Mouse (Mus musculus): Measurements from ENCODE around the gene Tmem256. TPM values are rescaled to one million over a fixed set of nuclear protein-coding genes. Genes with fewer than 3 reads are reported as not detected.

Tmem256 gene
- polyA plus RNA-seq, 1 experiment from 2014 or later, result 412 TPM

DNA sequence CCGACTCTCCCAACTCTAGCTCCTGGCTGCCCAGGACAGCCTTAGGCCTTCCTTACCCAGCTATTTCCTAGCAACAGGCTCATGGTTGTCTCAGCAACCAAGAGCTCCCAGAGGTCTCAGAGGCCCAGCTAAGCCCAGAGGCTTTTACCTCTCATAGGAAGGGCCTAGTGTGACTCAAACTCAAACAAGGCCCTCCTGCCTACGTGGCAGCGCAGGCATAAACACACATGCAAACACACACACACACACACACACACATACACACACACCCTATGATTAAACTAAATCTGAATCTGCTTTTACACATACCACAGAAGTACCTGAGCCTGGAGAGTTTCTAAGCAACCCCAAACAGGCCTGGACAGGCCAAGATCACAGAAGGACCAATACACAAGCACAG, 40.1 kb downstream of the Tmem256 start:
- Histone ChIP-seq H3K27me3 (ENCODE audit: insufficient read depth, low read length) (no peaks in the 10 kb centered on the region), H3K4me2 (ENCODE audit: low read depth, low read length) (0 out of 2 replicates have a peak overlapping the region, but pooled peaks have one; percentile 20), H3K4me1 (ENCODE audit: insufficient read depth) (peaks cover 45% of the 10 kb centered on the region), H3K36me3 (replicated peaks; ENCODE audit: insufficient read depth, low read length) (0 out of 2 replicates have a peak, but pooled peaks cover under 1% of the 10 kb centered on the region), H3K9me3 (ENCODE audit: low read length) (no peaks in the 10 kb centered on the region), H3K27ac (ENCODE audit: low read depth) (no peak overlapping the region), H3K9ac (replicated peaks) (no peak overlapping the region), H3K4me3 (ENCODE audit: low read depth, low read length) (no peak overlapping the region)
- no peak for DNase-seq
- WGBS (ENCODE audit: insufficient replicate concordance), result 80% methylated on average over 3 of the region's 3 CpGs
- TF ChIP-seq EP300 (IDR thresholded peaks at IDR 0.05; ENCODE audit: low read depth) (no peak), CTCF (IDR thresholded peaks at IDR 0.05; ENCODE audit: low read depth) (no peak)
- no peak for ATAC-seq

DNA sequence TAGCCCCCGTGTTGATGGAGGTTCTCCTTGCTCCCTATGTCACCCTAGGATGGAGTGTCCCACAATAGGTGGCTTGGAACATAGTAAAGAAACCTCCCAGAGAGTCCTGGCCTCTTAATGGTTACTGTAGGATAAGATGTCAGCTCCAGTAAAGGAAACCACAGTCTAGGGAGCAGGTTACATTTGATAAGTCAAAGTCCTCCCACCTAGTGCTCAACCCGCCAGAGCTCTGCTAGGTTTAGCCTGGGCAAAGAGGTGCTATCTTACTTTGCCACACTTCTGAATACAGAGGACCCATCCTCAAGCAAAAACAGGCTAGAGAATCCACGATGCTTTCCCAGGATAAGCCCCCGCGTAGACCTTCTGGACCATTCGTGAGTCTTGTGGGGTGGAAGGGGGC, 40.6 kb downstream of the Tmem256 start:
- Histone ChIP-seq H3K27ac (ENCODE audit: low read depth) (no peak overlapping the region), H3K9ac (replicated peaks) (no peak overlapping the region), H3K4me2 (ENCODE audit: low read depth, low read length) (peak overlapping the region; percentile 89), H3K4me3 (ENCODE audit: low read depth, low read length) (no peak overlapping the region), H3K9me3 (ENCODE audit: low read length) (no peaks in the 10 kb centered on the region), H3K4me1 (ENCODE audit: insufficient read depth) (peaks cover 46% of the 10 kb centered on the region), H3K36me3 (replicated peaks; ENCODE audit: insufficient read depth, low read length) (0 out of 2 replicates have a peak, but pooled peaks cover 5% of the 10 kb centered on the region), H3K27me3 (ENCODE audit: insufficient read depth, low read length) (no peaks in the 10 kb centered on the region)
- DNase-seq (no peak), ATAC-seq (no peak)
- WGBS (ENCODE audit: insufficient replicate concordance), result 58% methylated on average over 6 of the region's 6 CpGs
- TF ChIP-seq CTCF (IDR thresholded peaks at IDR 0.05; ENCODE audit: low read depth) (no peak), EP300 (IDR thresholded peaks at IDR 0.05; ENCODE audit: low read depth) (no peak)

DNA sequence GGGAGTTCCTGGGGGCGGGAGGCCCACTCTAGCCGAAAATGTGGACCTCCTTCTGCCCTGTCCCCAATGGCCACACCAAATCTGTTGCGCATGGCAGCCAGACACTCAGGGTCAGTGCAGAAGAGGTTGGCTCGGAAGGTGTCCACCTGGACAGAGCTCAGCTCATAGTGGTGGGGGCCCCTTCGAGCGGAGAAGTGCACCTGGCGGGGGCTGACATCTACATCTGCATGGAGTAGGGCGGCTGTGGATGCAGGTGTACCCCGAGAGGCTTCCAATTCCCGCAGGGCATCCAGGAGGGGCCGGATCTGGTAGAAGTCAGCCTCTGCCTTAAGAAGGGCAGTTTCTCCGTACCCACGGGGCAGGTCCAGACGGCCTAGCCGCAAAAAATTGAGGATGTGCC, 41.4 kb downstream of the Tmem256 start:
- no peak for ATAC-seq

DNA sequence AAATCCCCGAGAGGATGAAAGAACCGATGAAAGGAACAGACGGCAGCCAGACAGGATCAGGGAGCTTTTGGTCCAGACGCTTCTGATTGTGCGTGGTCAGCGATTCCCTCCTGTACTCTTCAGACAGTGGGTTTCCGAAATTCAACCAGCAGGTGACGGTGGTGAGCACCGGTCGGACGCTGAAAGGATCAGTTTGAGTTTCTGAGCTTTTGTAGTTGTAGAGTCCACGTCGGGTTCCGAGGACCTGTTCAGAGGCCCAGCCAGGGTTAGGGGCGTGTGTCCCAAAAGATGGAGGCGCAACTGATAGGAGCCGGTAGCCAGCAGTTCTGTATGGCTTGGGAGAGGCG, 42.2 kb downstream of the Tmem256 start:
- peak; percentile 63 for ATAC-seq
- Histone ChIP-seq H3K9ac (replicated peaks) (peak overlapping the region; percentile 69), H3K4me3 (ENCODE audit: low read depth, low read length) (peak overlapping the region; percentile 56), H3K27me3 (ENCODE audit: insufficient read depth, low read length) (no peaks in the 10 kb centered on the region), H3K36me3 (replicated peaks; ENCODE audit: insufficient read depth, low read length) (0 out of 2 replicates have a peak, but pooled peaks cover 5% of the 10 kb centered on the region), H3K27ac (ENCODE audit: low read depth) (peak overlapping the region; percentile 86), H3K4me2 (ENCODE audit: low read depth, low read length) (peak overlapping the region; percentile 89), H3K9me3 (ENCODE audit: low read length) (no peaks in the 10 kb centered on the region), H3K4me1 (ENCODE audit: insufficient read depth) (peaks cover 47% of the 10 kb centered on the region)
- TF ChIP-seq EP300 (IDR thresholded peaks at IDR 0.05; ENCODE audit: low read depth), result no peak
- TF ChIP-seq CTCF (IDR thresholded peaks at IDR 0.05; ENCODE audit: low read depth), result peak; percentile 95
- DNase-seq, result peak; percentile 81
- 1% methylated on average over 18 of the region's 18 CpGs for WGBS (ENCODE audit: insufficient replicate concordance)

More for the DNA sequence above, 41.4 kb downstream of the Tmem256 start:
- no peak for DNase-seq
- Histone ChIP-seq H3K27ac (ENCODE audit: low read depth) (no peak overlapping the region), H3K9me3 (ENCODE audit: low read length) (no peaks in the 10 kb centered on the region), H3K36me3 (replicated peaks; ENCODE audit: insufficient read depth, low read length) (0 out of 2 replicates have a peak, but pooled peaks cover 5% of the 10 kb centered on the region), H3K27me3 (ENCODE audit: insufficient read depth, low read length) (no peaks in the 10 kb centered on the region), H3K4me2 (ENCODE audit: low read depth, low read length) (peak overlapping the region; percentile 89), H3K4me1 (ENCODE audit: insufficient read depth) (peaks cover 47% of the 10 kb centered on the region), H3K9ac (replicated peaks) (peak overlapping the region; percentile 69; the same call in 1 of the 2 replicates), H3K4me3 (ENCODE audit: low read depth, low read length) (no peak overlapping the region)
- no peak for TF ChIP-seq EP300 (IDR thresholded peaks at IDR 0.05; ENCODE audit: low read depth)
- TF ChIP-seq CTCF (IDR thresholded peaks at IDR 0.05; ENCODE audit: low read depth), result no peak
- WGBS (ENCODE audit: insufficient replicate concordance), result 68% methylated on average over 15 of the region's 15 CpGs

DNA sequence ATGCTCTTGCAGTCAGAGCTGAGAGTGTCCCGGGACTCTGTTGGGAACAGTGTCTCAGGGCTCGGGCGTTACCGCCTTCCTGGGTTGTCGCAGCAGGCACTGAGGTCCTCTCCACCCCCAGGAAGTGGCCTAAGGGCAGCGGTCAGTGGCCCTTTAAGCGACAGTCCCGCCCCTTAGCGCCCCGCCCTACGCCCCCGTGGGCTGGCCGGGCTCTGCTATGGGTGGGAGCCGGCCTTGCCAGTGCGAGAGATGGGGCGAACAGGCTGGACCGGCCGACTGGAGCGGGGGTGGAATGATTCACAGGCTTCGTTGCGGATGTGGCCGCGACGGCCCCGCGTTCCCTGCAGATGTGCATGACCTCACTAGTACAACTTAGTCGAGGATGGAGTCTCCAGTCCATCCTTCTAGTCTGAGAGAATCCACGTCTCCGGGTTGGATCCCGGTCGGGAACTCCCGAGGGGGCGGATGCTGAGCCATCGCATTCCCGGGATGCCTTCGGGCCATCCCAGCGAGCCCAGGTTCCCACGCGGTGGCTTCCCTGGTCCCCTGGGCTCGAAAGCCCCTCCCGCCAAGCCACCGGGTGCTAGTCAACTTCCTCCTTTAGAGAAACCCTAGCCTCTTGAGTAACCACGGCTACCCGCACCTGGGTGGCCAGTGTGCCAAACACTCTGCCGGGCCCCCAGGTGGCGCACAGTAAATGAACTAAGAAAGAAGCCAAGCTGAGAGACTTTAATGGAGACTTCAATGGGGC, 42.7 kb downstream of the Tmem256 start, which contains the start of gene Kctd11:
Gene Kctd11, minus strand, starts transcription at position 554 of the 751 bp plus-strand sequence.
- DNase-seq (peak; percentile 86), ATAC-seq (peak; percentile 78)
- Histone ChIP-seq H3K4me3 (ENCODE audit: low read depth, low read length) (peak within 1 kb of the TSS; percentile 56), H3K4me1 (ENCODE audit: insufficient read depth) (peaks cover 46% of the 10 kb centered on the region), H3K27ac (ENCODE audit: low read depth) (peak within 1 kb of the TSS; percentile 86), H3K9ac (replicated peaks) (peak within 1 kb of the TSS; percentile 69), H3K36me3 (replicated peaks; ENCODE audit: insufficient read depth, low read length) (0 out of 2 replicates have a peak, but pooled peaks cover 5% of the 10 kb centered on the region), H3K4me2 (ENCODE audit: low read depth, low read length) (peak within 1 kb of the TSS; percentile 89), H3K27me3 (ENCODE audit: insufficient read depth, low read length) (no peaks in the 10 kb centered on the region), H3K9me3 (ENCODE audit: low read length) (no peaks in the 10 kb centered on the region)
- 2% methylated on average over 45 of the region's 46 CpGs for WGBS (ENCODE audit: insufficient replicate concordance)
- peak; percentile 21; the same call in 1 of the 2 replicates for TF ChIP-seq EP300 (IDR thresholded peaks at IDR 0.05; ENCODE audit: low read depth)
- TF ChIP-seq CTCF (IDR thresholded peaks at IDR 0.05; ENCODE audit: low read depth), result peak; percentile 65

Measured in liver, postnatal 0 days (tissue).